Mouse (Mus musculus) heart, adult 11 months (tissue): ENCODE measurements around the gene Osbpl10.

Experiments used
- DNase-seq: peaks from one replicate; pipeline ENCODE4 v3.0.0; 2022

Osbpl10 gene

GRCm38 (mm10) chr9:115172096-115172495 lies 193.7 kb downstream of the Osbpl10 start:
- DNase-seq: no peak

GRCm38 (mm10) chr9:115179154-115179553 lies 200.8 kb downstream of the Osbpl10 start:
- DNase-seq: no peak

DNA sequence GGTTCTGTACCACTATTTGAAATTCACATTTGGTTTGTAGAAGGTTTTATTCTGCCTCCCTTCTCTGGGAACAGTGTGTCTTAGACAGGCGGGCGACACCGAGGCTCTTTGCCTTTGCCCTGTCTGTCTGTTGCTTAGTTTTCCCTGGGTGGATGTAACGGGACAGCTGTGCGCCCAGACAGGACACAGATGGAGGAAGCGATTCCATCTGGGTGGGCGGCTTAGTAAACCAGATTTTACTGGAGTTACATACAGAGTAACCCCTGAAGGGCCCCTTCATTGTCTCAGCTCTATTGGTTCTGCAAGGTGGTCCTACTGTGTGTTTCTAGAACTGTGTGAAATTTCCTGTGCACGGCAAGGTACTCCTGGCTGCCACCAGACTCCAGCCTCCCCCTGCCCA lies 201.6 kb downstream of the Osbpl10 start:
- no peak for DNase-seq

DNA sequence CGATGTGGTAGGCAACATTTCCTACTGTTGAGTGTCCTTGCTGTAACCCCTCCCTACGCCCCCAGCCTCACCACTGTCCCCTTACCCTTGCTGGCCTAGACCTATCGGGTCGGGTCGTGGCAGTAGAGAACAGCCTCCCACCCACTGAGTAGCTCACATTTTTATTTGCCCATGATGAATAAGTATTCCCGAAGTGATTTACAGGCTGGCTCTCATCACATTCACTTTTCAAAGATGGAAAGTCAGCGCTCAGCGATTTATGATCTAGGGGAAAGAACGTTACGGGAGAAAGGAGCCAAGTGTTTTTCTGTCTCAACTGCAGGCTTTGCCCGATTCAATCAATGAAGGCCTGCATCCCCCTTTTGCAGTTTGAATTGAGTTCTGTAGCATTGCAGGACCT lies 208.0 kb downstream of the Osbpl10 start:
- DNase-seq: no peak

DNA sequence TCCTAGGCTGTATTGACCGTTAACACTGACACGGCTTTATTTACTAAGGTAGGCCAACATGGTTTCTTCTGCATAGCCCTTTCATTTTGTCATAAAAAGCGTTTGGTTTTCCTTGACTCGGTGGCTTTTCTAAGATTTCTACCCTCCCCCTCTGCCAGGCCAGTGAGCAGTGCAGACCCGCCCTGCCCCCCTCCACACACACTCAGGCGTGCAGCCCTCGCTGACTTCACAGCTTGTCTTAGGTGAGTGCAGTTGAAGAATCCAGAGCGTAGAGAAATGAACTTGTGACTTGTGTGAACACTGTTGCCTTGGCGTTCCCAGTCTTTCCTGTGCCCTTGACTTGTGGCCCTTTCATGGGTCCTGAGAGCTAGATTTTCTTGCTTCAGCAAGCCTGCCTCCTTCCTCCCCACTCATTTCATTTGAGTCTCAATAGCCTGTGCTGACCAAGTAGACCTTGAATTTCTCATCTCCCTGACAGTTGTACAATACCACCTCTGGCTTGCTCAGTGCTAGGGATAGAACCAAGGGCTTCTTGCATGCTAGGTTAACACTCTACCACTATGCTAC lies 212.1 kb downstream of the Osbpl10 start:
- no peak for DNase-seq

DNA sequence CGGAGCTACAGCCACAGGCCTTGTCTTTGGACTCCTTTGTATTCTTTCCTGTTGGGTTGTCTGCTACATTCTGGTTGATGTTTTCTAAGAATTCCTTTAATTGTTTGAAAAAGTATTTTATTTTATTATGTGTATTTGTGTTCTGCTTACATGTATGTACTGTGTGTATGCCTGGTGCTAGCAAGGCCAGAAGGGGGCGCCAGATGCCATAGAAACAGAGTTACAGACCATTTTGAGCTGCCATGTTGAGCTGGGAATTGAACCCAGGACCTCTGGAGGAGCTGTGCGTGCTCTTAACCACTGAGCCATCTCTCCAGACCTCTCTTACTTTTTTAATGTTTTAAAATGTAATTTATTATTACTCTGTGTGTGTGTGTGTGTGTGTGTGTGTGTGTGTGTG lies 214.5 kb downstream of the Osbpl10 start:
- no peak for DNase-seq

DNA sequence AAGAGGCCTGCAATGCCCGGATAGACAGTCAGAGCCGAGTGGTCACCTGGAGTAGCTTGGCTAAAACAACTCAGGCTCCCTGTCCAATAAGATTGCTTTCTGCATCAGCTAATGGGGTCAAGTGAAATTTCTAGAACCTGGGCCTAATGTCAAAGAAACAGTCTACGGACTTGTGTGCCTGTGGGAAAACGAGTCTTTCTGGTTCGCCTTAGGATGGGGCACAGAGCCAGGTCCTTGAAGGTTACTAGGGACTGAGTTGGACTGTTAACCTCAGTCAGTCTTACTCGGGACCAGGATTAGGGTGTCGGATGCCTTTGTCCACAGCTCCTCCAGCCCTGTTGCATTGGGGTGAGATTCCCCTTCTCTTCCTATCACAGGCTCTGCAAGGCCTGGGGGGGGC lies 218.7 kb downstream of the Osbpl10 start:
- DNase-seq: no peak

- no peak for DNase-seq
Observed at GRCm38 (mm10) chr9:115200166-115200862, 221.9 kb downstream of the Osbpl10 start.

- no peak for DNase-seq
Observed at GRCm38 (mm10) chr9:115201264-115201663, 222.9 kb downstream of the Osbpl10 start.

GRCm38 (mm10) chr9:115203136-115203535 lies 224.8 kb downstream of the Osbpl10 start:
- DNase-seq: no peak

GRCm38 (mm10) chr9:115205491-115205890 lies 227.1 kb downstream of the Osbpl10 start:
- no peak for DNase-seq

DNA sequence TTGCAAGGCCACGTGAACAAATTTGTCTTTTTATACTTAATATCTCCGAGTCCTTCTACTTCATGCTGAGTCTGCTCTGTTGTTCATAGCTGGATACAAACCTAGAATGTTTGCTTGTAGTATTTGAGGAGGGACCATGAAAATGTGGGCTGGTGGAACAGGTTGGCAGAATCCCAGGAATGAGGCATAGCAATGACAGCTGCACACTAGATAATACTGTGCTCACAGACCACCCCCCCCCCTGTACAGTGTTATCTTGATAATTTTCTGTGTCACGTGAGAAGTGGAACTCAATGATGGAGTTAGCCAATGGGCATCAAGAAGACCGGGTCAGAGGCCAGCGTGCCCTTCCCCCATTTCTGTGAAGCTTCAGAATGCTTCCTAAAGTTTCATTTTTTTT lies 227.8 kb downstream of the Osbpl10 start:
- DNase-seq: no peak

DNA sequence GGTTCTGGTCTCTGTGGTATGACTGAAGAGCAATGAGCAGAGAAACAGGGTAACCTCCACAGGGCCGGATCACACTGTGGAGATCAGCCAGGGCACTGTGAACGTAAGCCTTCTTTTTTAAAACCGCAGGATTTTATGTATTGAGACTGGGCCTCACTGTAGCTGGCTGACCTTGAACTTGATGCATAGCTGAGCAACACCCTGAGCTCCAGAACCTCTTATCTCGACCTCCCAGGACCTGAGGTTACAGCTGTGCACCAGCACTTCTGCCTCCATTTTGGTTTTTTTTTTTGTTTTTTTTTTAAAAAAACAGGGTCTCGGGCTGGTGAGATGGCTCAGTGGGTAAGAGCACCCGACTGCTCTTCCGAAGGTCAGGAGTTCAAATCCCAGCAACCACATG lies 231.4 kb downstream of the Osbpl10 start:
- DNase-seq: no peak

DNA sequence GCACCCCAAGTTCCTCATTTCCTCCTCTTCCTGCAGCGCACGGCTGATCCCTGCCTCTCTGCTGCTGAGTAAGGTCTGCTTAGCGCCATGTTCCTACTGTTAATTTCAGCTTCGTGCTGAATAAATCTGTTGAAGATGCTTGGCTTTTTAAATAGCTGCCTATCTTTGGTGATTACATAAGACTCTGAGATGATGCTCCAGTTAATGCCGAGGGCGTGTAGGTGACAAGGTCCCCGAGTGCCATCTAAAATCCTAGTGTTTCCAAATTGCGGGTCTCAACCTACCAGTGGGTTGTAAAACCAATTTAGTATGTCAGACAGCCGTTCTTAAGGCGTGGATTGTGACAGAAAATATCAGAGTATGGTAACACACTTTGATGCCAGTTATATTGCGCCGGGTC lies 232.2 kb downstream of the Osbpl10 start:
- DNase-seq: no peak

- no peak for DNase-seq
Observed at GRCm38 (mm10) chr9:115213755-115214264, 235.4 kb downstream of the Osbpl10 start.

GRCm38 (mm10) chr9:115214572-115215571 lies 236.5 kb downstream of the Osbpl10 start:
- no peak for DNase-seq

GRCm38 (mm10) chr9:115215830-115216701 lies 237.7 kb downstream of the Osbpl10 start:
- no peak for DNase-seq

DNA sequence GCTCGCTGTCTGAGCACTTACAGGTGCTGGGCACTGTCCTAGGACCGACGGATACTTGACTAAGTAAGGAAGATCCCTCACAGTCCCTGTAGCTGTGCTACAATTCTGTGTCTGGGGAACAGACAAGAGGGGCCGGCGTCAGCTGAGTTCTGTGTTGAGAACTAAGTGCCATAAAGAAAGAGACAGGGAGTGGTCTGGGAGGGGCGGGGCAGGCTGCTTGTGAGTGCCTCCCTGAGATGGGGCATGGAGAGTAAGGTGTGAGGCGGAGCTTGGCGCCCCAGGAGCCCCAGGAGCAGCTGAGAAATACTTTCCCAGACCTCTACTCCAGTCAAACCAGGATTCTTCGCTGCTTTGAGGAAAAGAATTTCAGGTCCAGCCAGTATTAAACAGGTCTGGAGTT lies 239.6 kb downstream of the Osbpl10 start:
- no peak for DNase-seq

DNA sequence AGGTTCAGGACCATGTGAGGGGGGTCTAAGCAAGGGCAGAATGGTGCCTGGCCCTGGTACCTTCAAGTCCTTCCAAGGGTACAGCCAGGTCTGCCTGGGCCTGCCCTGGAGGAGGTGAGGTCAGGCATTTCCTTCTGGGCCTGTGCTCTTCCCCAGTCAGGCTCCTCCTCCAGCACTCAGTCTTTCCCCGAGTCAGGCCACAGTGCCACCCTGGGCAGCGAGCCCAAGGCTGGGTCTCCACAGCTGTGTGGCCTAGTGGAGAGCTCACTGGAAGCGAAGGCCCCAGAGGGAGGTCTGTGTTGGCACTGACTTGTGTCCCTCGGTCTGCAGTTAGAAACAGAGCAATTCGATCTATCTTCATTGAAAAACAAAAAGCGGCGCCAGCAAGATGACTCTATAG lies 242.1 kb downstream of the Osbpl10 start:
- DNase-seq: no peak

DNA sequence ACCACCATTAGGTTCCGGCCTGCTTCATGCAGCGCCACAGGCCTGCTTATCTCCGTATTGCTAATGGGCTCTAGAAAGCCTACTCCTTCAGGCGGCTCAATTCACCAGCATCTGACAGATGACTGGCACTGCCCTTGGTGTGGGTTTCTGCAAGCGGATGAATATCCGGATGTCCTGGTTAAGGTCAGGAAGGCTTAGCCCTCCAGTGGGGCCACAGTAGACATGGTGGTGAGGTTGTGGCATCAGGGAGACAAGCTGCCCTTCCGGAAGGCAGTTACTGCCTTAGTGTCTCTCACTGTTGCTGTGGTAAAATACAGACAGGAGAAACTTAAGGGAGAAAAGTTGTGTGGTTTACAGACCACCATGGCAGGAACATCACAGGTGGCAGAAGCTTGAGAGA lies 242.9 kb downstream of the Osbpl10 start:
- no peak for DNase-seq

DNA sequence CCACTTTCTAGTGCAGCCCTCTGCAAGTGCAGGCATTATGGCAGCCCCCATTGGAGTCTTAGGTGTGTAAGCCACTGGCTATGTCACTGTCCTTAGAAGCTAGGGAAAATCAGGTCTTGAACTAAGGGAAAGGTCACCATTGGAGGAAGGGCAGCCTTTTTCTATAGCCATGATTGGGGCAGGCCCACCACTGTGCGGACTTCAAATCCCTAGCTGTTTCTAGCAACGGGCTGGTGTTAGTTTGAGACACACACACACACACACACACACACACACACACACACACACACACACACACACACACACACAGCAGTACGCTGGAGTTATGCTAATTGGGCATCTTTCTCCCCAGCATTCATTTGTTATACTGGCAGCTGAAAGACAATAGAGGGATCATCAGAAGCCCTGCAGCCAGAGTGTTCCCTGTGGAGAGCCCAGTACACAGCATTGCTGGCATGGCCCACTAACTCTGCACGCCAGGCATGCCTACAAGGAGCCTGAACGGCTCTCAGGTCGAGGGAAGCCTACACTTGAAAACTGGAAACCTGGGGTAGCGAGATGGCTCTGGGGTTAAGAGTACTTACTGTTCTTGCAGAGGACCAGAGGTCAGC lies 246.5 kb downstream of the Osbpl10 start:
- no peak for DNase-seq

DNA sequence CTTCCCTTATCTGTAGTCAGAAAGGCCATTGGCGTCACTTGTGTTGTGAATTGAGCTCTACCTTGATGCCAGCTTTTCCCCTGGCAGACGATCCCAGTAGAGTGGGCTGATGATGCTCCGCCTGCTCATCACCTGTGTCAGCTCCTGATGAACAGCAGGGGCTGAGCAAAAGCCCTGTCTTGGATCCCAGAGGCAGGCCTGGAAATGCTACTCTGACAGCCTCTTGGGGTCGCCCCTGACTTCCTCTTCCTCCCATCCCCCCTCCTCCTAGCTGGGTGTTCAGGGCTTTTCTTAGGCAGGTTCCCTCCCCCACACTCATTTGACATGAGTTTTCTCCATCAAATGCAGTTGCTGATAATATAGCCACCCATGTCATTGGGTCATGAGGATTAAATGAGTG lies 250.8 kb downstream of the Osbpl10 start:
- DNase-seq: peak; percentile 81
